Mouse (Mus musculus) cortical plate, adult 2 months (tissue): Measurements from ENCODE around the gene Mrpl47.

ENCODE experiments used
- CTCF ChIP-seq: fragments of 200-500 bp; IDR thresholded peaks from 2 replicates; pipeline ENCODE4 v1.5.1; 2011; ENCODE audit warnings: mild to moderate bottlenecking, control low read depth, low read length; ENCODE audit not compliant: insufficient read depth; ENCODE audit errors: extremely low read depth
- POLR2A ChIP-seq: fragments of 200-500 bp; IDR thresholded peaks from 2 replicates; pipeline ENCODE4 v1.6.1; 2011; ENCODE audit warnings: mild to moderate bottlenecking, low read length, control low read depth; ENCODE audit not compliant: insufficient read depth; ENCODE audit errors: extremely low read depth

GRCm38 (mm10) chr3:32694737-32695582 lies 42.4 kb downstream of the Mrpl47 start:
- TF ChIP-seq CTCF: peak; percentile 15; the same call in 1 of the 2 replicates
- no peak for TF ChIP-seq POLR2A
